Mouse (Mus musculus): ENCODE measurements around the gene Erbb4. TPM values are rescaled to one million over a fixed set of nuclear protein-coding genes. Genes with fewer than 3 reads are reported as not detected.

Gene Erbb4
- polyA plus RNA-seq, 1 experiment from 2014 or later = not detected

- Histone ChIP-seq H3K36me3 (ENCODE audit: control insufficient read depth, insufficient read depth) (no peaks in the 10 kb centered on the region), H3K4me1 (replicated peaks; ENCODE audit: control insufficient read depth, insufficient read depth, low read length) (no peaks in the 10 kb centered on the region), H3K4me3 (ENCODE audit: low read depth, low read length) (no peak overlapping the region), H3K9ac (ENCODE audit: low read depth, low read length) (no peak overlapping the region), H3K27ac (ENCODE audit: low read depth, low read length) (no peak overlapping the region), H3K9me3 (ENCODE audit: control insufficient read depth) (no peaks in the 10 kb centered on the region), H3K27me3 (replicated peaks; ENCODE audit: control insufficient read depth, insufficient read depth, low read length) (no peaks in the 10 kb centered on the region), H3K4me2 (replicated peaks; ENCODE audit: low read depth) (no peak overlapping the region)
- WGBS = 61% methylated on average over 4 of the region's 4 CpGs
- no peak for TF ChIP-seq CTCF (IDR thresholded peaks at IDR 0.05; ENCODE audit: low read depth)
- ATAC-seq = no peak
Measured at GRCm38 (mm10) chr1:68401204-68401603, 706.7 kb downstream of the Erbb4 start.

DNA sequence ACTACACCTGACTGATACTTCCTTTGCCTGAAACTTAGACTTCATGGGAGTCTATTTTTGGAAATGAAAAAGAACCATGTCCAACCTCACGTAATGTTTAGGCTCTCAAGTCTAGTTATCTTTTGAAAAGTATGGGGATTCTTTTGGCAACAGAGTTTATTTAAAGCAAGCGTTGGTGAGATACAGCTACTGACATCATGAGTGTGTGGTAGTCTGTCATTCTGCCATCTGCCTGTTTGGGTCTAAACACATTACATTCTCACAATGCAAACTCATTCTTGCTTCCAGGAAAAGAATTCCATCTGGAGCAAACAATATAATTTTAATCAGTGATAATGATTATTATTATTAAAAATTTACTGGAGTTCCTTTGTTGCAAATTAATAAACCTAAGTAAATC lies 736.3 kb downstream of the Erbb4 start:
- WGBS = 62% methylated on average over 2 of the region's 2 CpGs
- H3K9ac ChIP-seq (ENCODE audit: low read depth, low read length) = no peak overlapping the region
- no peak overlapping the region for H3K4me2 ChIP-seq (replicated peaks; ENCODE audit: low read depth)
- no peak for TF ChIP-seq CTCF (IDR thresholded peaks at IDR 0.05; ENCODE audit: low read depth)
- H3K36me3 ChIP-seq (ENCODE audit: control insufficient read depth, insufficient read depth) = no peaks in the 10 kb centered on the region
- H3K27me3 ChIP-seq (replicated peaks; ENCODE audit: control insufficient read depth, insufficient read depth, low read length) = no peaks in the 10 kb centered on the region
- no peak overlapping the region for H3K27ac ChIP-seq (ENCODE audit: low read depth, low read length)
- no peak for ATAC-seq
- H3K9me3 ChIP-seq (ENCODE audit: control insufficient read depth) = no peaks in the 10 kb centered on the region
- no peak overlapping the region for H3K4me3 ChIP-seq (ENCODE audit: low read depth, low read length)
- H3K4me1 ChIP-seq (replicated peaks; ENCODE audit: control insufficient read depth, insufficient read depth, low read length) = no peaks in the 10 kb centered on the region

GRCm38 (mm10) chr1:68333714-68334113 lies 774.1 kb downstream of the Erbb4 start:
- Histone ChIP-seq H3K36me3 (ENCODE audit: control insufficient read depth, insufficient read depth) (no peaks in the 10 kb centered on the region), H3K27me3 (replicated peaks; ENCODE audit: control insufficient read depth, insufficient read depth, low read length) (no peaks in the 10 kb centered on the region), H3K9me3 (ENCODE audit: control insufficient read depth) (no peaks in the 10 kb centered on the region), H3K9ac (ENCODE audit: low read depth, low read length) (no peak overlapping the region), H3K4me2 (replicated peaks; ENCODE audit: low read depth) (no peak overlapping the region), H3K4me1 (replicated peaks; ENCODE audit: control insufficient read depth, insufficient read depth, low read length) (no peaks in the 10 kb centered on the region), H3K27ac (ENCODE audit: low read depth, low read length) (no peak overlapping the region), H3K4me3 (ENCODE audit: low read depth, low read length) (no peak overlapping the region)
- TF ChIP-seq CTCF (IDR thresholded peaks at IDR 0.05; ENCODE audit: low read depth) = no peak
- WGBS = 51% methylated on average over 2 of the region's 2 CpGs
- ATAC-seq = no peak

GRCm38 (mm10) chr1:68305813-68306212 lies 802.0 kb downstream of the Erbb4 start:
- Histone ChIP-seq H3K9ac (ENCODE audit: low read depth, low read length) (no peak overlapping the region), H3K4me1 (replicated peaks; ENCODE audit: control insufficient read depth, insufficient read depth, low read length) (no peaks in the 10 kb centered on the region), H3K27ac (ENCODE audit: low read depth, low read length) (no peak overlapping the region), H3K36me3 (ENCODE audit: control insufficient read depth, insufficient read depth) (no peaks in the 10 kb centered on the region), H3K4me3 (ENCODE audit: low read depth, low read length) (no peak overlapping the region), H3K9me3 (ENCODE audit: control insufficient read depth) (no peaks in the 10 kb centered on the region), H3K27me3 (replicated peaks; ENCODE audit: control insufficient read depth, insufficient read depth, low read length) (no peaks in the 10 kb centered on the region), H3K4me2 (replicated peaks; ENCODE audit: low read depth) (no peak overlapping the region)
- ATAC-seq = no peak
- no peak for TF ChIP-seq CTCF (IDR thresholded peaks at IDR 0.05; ENCODE audit: low read depth)
- WGBS = 70% methylated on average over 4 of the region's 4 CpGs

DNA sequence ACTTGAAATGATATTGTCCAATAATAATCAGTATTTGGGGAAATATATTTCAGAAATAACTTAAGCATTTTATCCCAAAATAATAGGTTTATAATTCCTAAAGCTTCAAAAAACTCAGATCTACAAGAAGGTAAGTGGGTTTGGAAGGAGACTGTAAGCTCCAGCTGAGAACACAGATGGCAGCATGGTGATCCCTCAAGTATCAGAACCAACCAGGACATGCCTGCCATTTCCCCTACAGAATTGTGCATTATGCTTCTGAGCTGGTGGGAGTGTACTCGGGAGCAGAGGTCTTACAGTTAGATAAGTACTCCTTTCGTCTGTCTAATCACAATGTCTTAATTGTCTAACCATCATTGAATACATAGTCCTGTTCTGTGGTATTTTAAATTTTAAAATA lies 823.4 kb downstream of the Erbb4 start:
- H3K4me2 ChIP-seq (replicated peaks; ENCODE audit: low read depth) = no peak overlapping the region
- H3K27ac ChIP-seq (ENCODE audit: low read depth, low read length) = no peak overlapping the region
- H3K4me3 ChIP-seq (ENCODE audit: low read depth, low read length) = no peak overlapping the region
- 64% methylated on average over 2 of the region's 2 CpGs for WGBS
- no peak for ATAC-seq
- no peak overlapping the region for H3K9ac ChIP-seq (ENCODE audit: low read depth, low read length)
- no peak for TF ChIP-seq CTCF (IDR thresholded peaks at IDR 0.05; ENCODE audit: low read depth)
- no peaks in the 10 kb centered on the region for H3K36me3 ChIP-seq (ENCODE audit: control insufficient read depth, insufficient read depth)
- H3K27me3 ChIP-seq (replicated peaks; ENCODE audit: control insufficient read depth, insufficient read depth, low read length) = no peaks in the 10 kb centered on the region
- no peaks in the 10 kb centered on the region for H3K9me3 ChIP-seq (ENCODE audit: control insufficient read depth)
- H3K4me1 ChIP-seq (replicated peaks; ENCODE audit: control insufficient read depth, insufficient read depth, low read length) = no peaks in the 10 kb centered on the region

- no peaks in the 10 kb centered on the region for H3K27me3 ChIP-seq (replicated peaks; ENCODE audit: control insufficient read depth, insufficient read depth, low read length)
- no peak overlapping the region for H3K27ac ChIP-seq (ENCODE audit: low read depth, low read length)
- ATAC-seq = no peak
- no peak overlapping the region for H3K4me2 ChIP-seq (replicated peaks; ENCODE audit: low read depth)
- no peaks in the 10 kb centered on the region for H3K9me3 ChIP-seq (ENCODE audit: control insufficient read depth)
- no peak overlapping the region for H3K4me3 ChIP-seq (ENCODE audit: low read depth, low read length)
- no peak for TF ChIP-seq CTCF (IDR thresholded peaks at IDR 0.05; ENCODE audit: low read depth)
- H3K9ac ChIP-seq (ENCODE audit: low read depth, low read length) = no peak overlapping the region
- H3K4me1 ChIP-seq (replicated peaks; ENCODE audit: control insufficient read depth, insufficient read depth, low read length) = no peaks in the 10 kb centered on the region
- no peaks in the 10 kb centered on the region for H3K36me3 ChIP-seq (ENCODE audit: control insufficient read depth, insufficient read depth)
- WGBS = 73% methylated on average over 5 of the region's 5 CpGs
Measured at GRCm38 (mm10) chr1:68275819-68276218, 832.0 kb downstream of the Erbb4 start.

- no peak for ATAC-seq
- Histone ChIP-seq H3K27me3 (replicated peaks; ENCODE audit: control insufficient read depth, insufficient read depth, low read length) (no peaks in the 10 kb centered on the region), H3K4me3 (ENCODE audit: low read depth, low read length) (no peak overlapping the region), H3K9me3 (ENCODE audit: control insufficient read depth) (no peaks in the 10 kb centered on the region), H3K4me2 (replicated peaks; ENCODE audit: low read depth) (no peak overlapping the region), H3K9ac (ENCODE audit: low read depth, low read length) (no peak overlapping the region), H3K36me3 (ENCODE audit: control insufficient read depth, insufficient read depth) (no peaks in the 10 kb centered on the region), H3K27ac (ENCODE audit: low read depth, low read length) (no peak overlapping the region), H3K4me1 (replicated peaks; ENCODE audit: control insufficient read depth, insufficient read depth, low read length) (no peaks in the 10 kb centered on the region)
- 41% methylated on average over 3 of the region's 3 CpGs for WGBS
- TF ChIP-seq CTCF (IDR thresholded peaks at IDR 0.05; ENCODE audit: low read depth) = no peak
Measured at GRCm38 (mm10) chr1:68178580-68178979, 929.3 kb downstream of the Erbb4 start.

Data from intestine, postnatal 0 days (tissue).